ENCODE assay signal across 8 mouse cellular contexts in the genomic region with DNA sequence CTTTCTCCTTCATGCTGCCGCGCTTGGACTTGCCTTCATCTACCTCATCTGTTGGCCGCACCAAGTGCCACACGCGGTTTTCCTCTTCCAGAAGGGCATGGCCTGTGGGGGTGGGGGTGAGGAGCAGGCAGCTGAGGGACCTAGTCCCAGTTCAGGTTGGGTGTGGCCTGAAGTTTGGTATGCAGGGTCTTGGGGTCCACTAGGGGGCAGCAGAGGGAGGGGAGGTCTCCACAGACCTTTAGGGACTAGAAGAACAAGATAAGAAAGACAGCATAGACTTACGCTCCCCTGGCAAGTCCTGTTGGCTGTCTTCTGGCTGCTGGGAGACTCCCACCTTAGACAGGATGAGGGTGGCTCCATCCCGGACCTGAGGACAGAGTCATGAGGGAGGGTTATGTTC. TPM values are rescaled to one million over a fixed set of nuclear protein-coding genes. Genes with fewer than 3 reads are reported as not detected.
DNase-seq lines count a peak whose midpoint lies in the region; ATAC-seq and TF ChIP-seq lines count a peak whose summit lies in the region.

No protein-coding gene starts in this region.

- no peak for ATAC-seq in cerebellum, adult (ENCODE audit: insufficient number of reproducible peaks, low FRiP score, low TSS enrichment)
- ATAC-seq in stomach, embryonic 15.5 days (ENCODE audit: insufficient read depth, low FRiP score, low read depth), result 0 out of 2 replicates have a peak, but pooled peaks have one; percentile 15

- H3K36me3 ChIP-seq in ES-E14 (ENCODE audit: control insufficient read depth, insufficient read depth, low read length, poor library complexity, severe bottlenecking), result peaks cover 76% of the 10 kb centered on the region
- peaks cover 79% of the 10 kb centered on the region for H3K36me3 ChIP-seq in stomach, embryonic 15.5 days

- peak; percentile 68 for DNase-seq in cerebellum, adult 11 months
- peak; percentile 92 for DNase-seq in ES-E14 (ENCODE audit: low read depth, low spot score)
- peak; percentile 74 for DNase-seq in cerebellum, adult 8-10 months
- DNase-seq in gastrocnemius, adult 18-20 months (ENCODE audit: low spot score), result peak; percentile 81
- peak; percentile 70 to 76 for DNase-seq in kidney, adult 8-10 months
- DNase-seq in lung, postnatal 4 days, result peak; percentile 73 to 81

- H3K4me2 ChIP-seq in stomach, embryonic 15.5 days, result no peak overlapping the region

- peaks cover 0 to 32% of the 10 kb centered on the region in 2 experiments; a peak in 2 of 4 replicates for H3K4me1 ChIP-seq in ES-E14 (ENCODE audit: control insufficient read depth in 2 of 2, insufficient read depth in 2 of 2, low read length in 2 of 2, poor library complexity in 1 of 2)
- 0 out of 2 replicates have a peak, but pooled peaks cover 2% of the 10 kb centered on the region for H3K4me1 ChIP-seq in stomach, embryonic 15.5 days

- H3K9ac ChIP-seq in ES-E14 (ENCODE audit: insufficient read depth, low read depth, low read length, poor library complexity, severe bottlenecking), result no peak overlapping the region
- no peak overlapping the region for H3K9ac ChIP-seq in stomach, embryonic 15.5 days

- in situ Hi-C loops in ES-E14 (cut with MboI; ENCODE audit: low sequenced_read_pairs in 2 of 2, unreplicated experiment in 2 of 2), result no loop called here

- H3K27me3 ChIP-seq in stomach, embryonic 15.5 days (replicated peaks), result no peaks in the 10 kb centered on the region

- no peak overlapping the region for H3K27ac ChIP-seq in ES-E14 (ENCODE audit: insufficient read depth, low read depth, low read length, poor library complexity, severe bottlenecking)
- H3K27ac ChIP-seq in stomach, embryonic 15.5 days, result no peak overlapping the region

- 49% methylated on average over 7 of the region's 7 CpGs for WGBS in stomach, embryonic 15.5 days

- no peaks in the 10 kb centered on the region for H3K9me3 ChIP-seq in ES-E14 (ENCODE audit: control insufficient read depth, insufficient read depth, low read depth, low read length)
- H3K9me3 ChIP-seq in stomach, embryonic 15.5 days, result no peaks in the 10 kb centered on the region

- H3K4me3 ChIP-seq in ES-E14 (ENCODE audit: insufficient read depth in 1 of 2, low read depth in 1 of 2, low read length in 2 of 2, poor library complexity in 1 of 2, severe bottlenecking in 1 of 2), result no peak overlapping the region
- H3K4me3 ChIP-seq in stomach, embryonic 15.5 days (replicated peaks), result no peak overlapping the region

TF ChIP-seq in ES-E14, 5 proteins besides CTCF, POLR2A, EP300 and RAD21:
- TF ChIP-seq CHD2 (IDR thresholded peaks at IDR 0.05; ENCODE audit: low read depth, low read length) (no peak), ZC3H11A (IDR thresholded peaks at IDR 0.05; ENCODE audit: borderline replicate concordance, low read depth, low read length) (no peak), ZNF384 (IDR thresholded peaks at IDR 0.05; ENCODE audit: low read depth, low read length) (no peak), MAFK (IDR thresholded peaks at IDR 0.05; ENCODE audit: insufficient read depth, low read depth, low read length) (no peak), HCFC1 (IDR thresholded peaks at IDR 0.05; ENCODE audit: borderline replicate concordance, insufficient read depth, low read length) (no peak)

RNA-seq across cellular contexts. Expression of a gene that starts 8.5 kb away (rescaled TPM):
- 6.6 and 12.7 TPM in 2 replicates for total RNA-seq in ES-E14 (2012; rRNA removed)
- total RNA-seq in gastrocnemius, adult 18-20 months (2021), result 1 to 10 TPM in 1 of 2 experiments, under 1 TPM in 1; 0.89 to 1.9 TPM
- 5.9 and 6.4 TPM in 2 replicates for polyA plus RNA-seq in stomach, embryonic 15.5 days (2015; fragmentation: Nextera tagmentation; extraction: Ambion mirVana)

RNA-seq across cellular contexts. Expression of a gene that starts 17.5 kb away (rescaled TPM):
- 8.1 and 10.6 TPM in 2 replicates for total RNA-seq in ES-E14 (2012; rRNA removed)
- 100 to 1,000 TPM; 142 to 145 TPM for total RNA-seq in gastrocnemius, adult 18-20 months (2021)
- 3.8 and 4.7 TPM in 2 replicates for polyA plus RNA-seq in stomach, embryonic 15.5 days (2015; fragmentation: Nextera tagmentation; extraction: Ambion mirVana)

RNA-seq across cellular contexts. Expression of a gene that starts 22.6 kb away (rescaled TPM):
- 116 and 178 TPM in 2 replicates for total RNA-seq in ES-E14 (2012; rRNA removed)
- total RNA-seq in gastrocnemius, adult 18-20 months (2021), result 1 to 10 TPM; 4.0 to 8.2 TPM
- 128 and 129 TPM in 2 replicates for polyA plus RNA-seq in stomach, embryonic 15.5 days (2015; fragmentation: Nextera tagmentation; extraction: Ambion mirVana)

RNA-seq across cellular contexts. Expression of a gene that starts 29.5 kb away (rescaled TPM):
- 7.4 and 11.4 TPM in 2 replicates for total RNA-seq in ES-E14 (2012; rRNA removed)
- total RNA-seq in gastrocnemius, adult 18-20 months (2021), result 1 to 10 TPM; 5.7 to 5.9 TPM
- polyA plus RNA-seq in stomach, embryonic 15.5 days (2015; fragmentation: Nextera tagmentation; extraction: Ambion mirVana), result 20.9 and 23.3 TPM in 2 replicates

RNA-seq across cellular contexts. Expression of a gene that starts 35.0 kb away (rescaled TPM):
- total RNA-seq in ES-E14 (2012; rRNA removed), result 37.3 and 45.0 TPM in 2 replicates
- total RNA-seq in gastrocnemius, adult 18-20 months (2021), result 1 to 10 TPM; 6.9 to 8.4 TPM
- polyA plus RNA-seq in stomach, embryonic 15.5 days (2015; fragmentation: Nextera tagmentation; extraction: Ambion mirVana), result 12.0 and 12.9 TPM in 2 replicates

Comparison
In these comparisons a context has a peak if more than half of its experiments do, and no peak if none do; other contexts are left out.
1. RNA of a gene that starts 17.5 kb away (total RNA-seq): 142 to 145 TPM in gastrocnemius, adult 18-20 months; 8.1 to 10.6 TPM in ES-E14; every median in the first group is over 10 times any median in the second.
2. RNA of a gene that starts 22.6 kb away (total RNA-seq): 116 to 178 TPM in ES-E14; 4.0 to 8.2 TPM in gastrocnemius, adult 18-20 months; every median in the first group is over 10 times any median in the second.
3. Peak in every context shown above with its lines, with median percentiles within 50 percentile points of each other: DNase-seq.